Mouse (Mus musculus) layer of hippocampus, postnatal 14 days (tissue): ENCODE results near the gene Lurap1. TPM values are rescaled to one million over a fixed set of nuclear protein-coding genes. Genes with fewer than 3 reads are reported as not detected.

Experiments
- DNase-seq, 2 experiments: peaks; one replicate each; pipeline ENCODE4 v3.0.0; 2021 to 2022; ENCODE audit warnings: low spot score in 2 of 2, mixed read lengths in 1 of 2
- total RNA-seq, 2 experiments: library from RNA; stranded (reverse); gene quantifications; 2 replicates each; pipeline ENCODE4 v1.2.3; 2021

Lurap1 gene
- total RNA-seq, 2 experiments from 2014 or later = 18.2 to 23.8 TPM

GRCm38 (mm10) chr4:116122762-116123161 lies 28.4 kb downstream of the Lurap1 start:
- DNase-seq = no peak

- no peak for DNase-seq
Observed at GRCm38 (mm10) chr4:116111486-116111885, 39.7 kb downstream of the Lurap1 start.

- no peak for DNase-seq
Observed at GRCm38 (mm10) chr4:116110695-116111094, 40.4 kb downstream of the Lurap1 start.

GRCm38 (mm10) chr4:116105278-116105677 lies 45.9 kb downstream of the Lurap1 start:
- no peak for DNase-seq

- DNase-seq = no peak
Observed at GRCm38 (mm10) chr4:116100959-116101358, 50.2 kb downstream of the Lurap1 start.

GRCm38 (mm10) chr4:116097211-116097610 lies 53.9 kb downstream of the Lurap1 start:
- no peak for DNase-seq

GRCm38 (mm10) chr4:116096291-116096690 lies 54.8 kb downstream of the Lurap1 start:
- DNase-seq = no peak

- no peak for DNase-seq
Observed at GRCm38 (mm10) chr4:116088510-116089249, 62.5 kb downstream of the Lurap1 start.

Other genes starting within 250 kb of the Lurap1 start
- under 1 TPM; 0.14 to 0.21 TPM for gene Dmbx1, start 211.4 kb downstream of the Lurap1 start, total RNA-seq
- 100 to 1,000 TPM; 123 to 126 TPM for gene Faah, start 133.4 kb downstream of the Lurap1 start, total RNA-seq
- gene Nsun4, start 97.5 kb downstream of the Lurap1 start, total RNA-seq = 10 to 100 TPM in 1 of 2 experiments, 1 to 10 TPM in 1; 9.0 to 10.8 TPM
- 100 to 1,000 TPM; 428 to 464 TPM for gene Uqcrh, start 76.3 kb downstream of the Lurap1 start, total RNA-seq
- 10 to 100 TPM; 46.9 to 49.4 TPM for gene Lrrc41, start 76.1 kb downstream of the Lurap1 start, total RNA-seq
- 1 to 10 TPM; 1.2 TPM for gene Rad54l, start 27.6 kb downstream of the Lurap1 start, total RNA-seq
- gene Pomgnt1, start 27.5 kb downstream of the Lurap1 start, total RNA-seq = 10 to 100 TPM; 71.8 to 72.1 TPM
- not detected for gene Tspan1, start 16.3 kb upstream of the Lurap1 start, total RNA-seq
- not detected for gene 1700042G07Rik, start 22.0 kb upstream of the Lurap1 start, total RNA-seq
- 1 to 10 TPM in 1 of 2 experiments, not detected in 1; 1.4 TPM for gene Gm49337, start 22.0 kb upstream of the Lurap1 start, total RNA-seq
- gene Pik3r3, start 70.3 kb upstream of the Lurap1 start, total RNA-seq = 10 to 100 TPM; 53.3 to 56.1 TPM